Mouse (Mus musculus) spleen, adult 12 weeks (tissue): ENCODE results near the gene Plcb4.
"Not testable (repeated sequence)": the region's sequence is repeated elsewhere in the genome, so short reads cannot be mapped to it uniquely, and the experiment has no call there.

Source experiments
- DNase-seq: peaks from one replicate; pipeline ENCODE4 v3.0.0; 2022; ENCODE audit warnings: low spot score

The Plcb4 gene

DNA sequence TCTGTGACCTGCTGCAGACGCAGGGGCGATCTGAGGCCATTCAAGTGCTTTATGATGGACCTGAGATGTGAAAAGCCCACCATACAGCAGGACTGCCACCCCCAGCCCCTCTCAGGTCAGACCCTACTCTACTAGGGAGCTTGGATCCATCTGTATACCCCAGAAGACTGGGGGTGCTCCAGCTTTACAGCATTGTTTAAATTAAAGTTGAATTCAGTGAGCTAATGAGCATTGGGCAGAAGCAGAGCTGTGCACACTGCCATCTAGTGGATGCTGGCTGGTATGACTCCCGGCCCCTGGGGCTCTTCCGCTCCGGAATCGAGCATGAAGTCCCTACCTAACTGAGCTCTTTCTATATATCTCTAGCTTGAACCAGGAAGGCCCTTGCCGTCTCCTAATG is 298.9 kb downstream of the Plcb4 start:
- peak; percentile 8 for DNase-seq

DNA sequence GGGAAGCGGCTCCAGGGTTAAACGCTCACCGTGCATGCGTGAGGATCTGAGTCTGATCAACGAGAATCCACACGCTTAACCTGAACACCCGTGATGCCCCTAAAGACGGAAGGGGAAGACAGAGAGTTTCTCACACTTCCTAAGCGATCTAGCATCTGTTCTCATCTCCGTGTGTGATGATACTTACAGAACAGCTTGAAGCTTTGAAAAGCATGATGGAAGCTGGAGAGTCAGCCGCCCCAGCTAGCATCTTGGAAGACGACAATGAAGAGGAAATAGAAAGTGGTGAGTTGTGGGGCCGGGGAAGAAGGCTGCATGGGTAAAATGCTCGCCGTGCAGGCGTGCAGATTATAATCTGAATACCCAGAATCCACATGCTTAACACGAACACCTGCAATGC is 299.6 kb downstream of the Plcb4 start:
- DNase-seq, result no peak

DNA sequence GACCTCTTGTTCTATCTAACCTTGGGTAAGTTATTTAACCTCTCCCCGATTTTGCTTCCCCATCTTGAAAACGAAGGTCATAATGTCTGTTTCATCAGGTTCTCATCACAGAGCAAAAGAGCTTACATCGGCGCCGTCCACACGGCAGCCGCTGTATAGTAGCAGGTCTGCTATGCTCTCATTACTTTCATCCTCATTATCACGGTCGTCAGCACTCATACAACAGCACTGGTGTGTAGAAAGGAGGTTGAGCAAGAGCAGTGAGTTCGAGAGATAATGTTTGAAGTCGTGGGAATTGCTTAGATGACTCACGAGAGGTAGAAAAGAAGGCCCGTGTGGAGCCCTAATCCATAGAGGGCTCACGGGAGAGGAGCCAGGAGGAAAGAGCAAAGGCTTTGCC is 304.3 kb downstream of the Plcb4 start:
- no peak for DNase-seq

DNA sequence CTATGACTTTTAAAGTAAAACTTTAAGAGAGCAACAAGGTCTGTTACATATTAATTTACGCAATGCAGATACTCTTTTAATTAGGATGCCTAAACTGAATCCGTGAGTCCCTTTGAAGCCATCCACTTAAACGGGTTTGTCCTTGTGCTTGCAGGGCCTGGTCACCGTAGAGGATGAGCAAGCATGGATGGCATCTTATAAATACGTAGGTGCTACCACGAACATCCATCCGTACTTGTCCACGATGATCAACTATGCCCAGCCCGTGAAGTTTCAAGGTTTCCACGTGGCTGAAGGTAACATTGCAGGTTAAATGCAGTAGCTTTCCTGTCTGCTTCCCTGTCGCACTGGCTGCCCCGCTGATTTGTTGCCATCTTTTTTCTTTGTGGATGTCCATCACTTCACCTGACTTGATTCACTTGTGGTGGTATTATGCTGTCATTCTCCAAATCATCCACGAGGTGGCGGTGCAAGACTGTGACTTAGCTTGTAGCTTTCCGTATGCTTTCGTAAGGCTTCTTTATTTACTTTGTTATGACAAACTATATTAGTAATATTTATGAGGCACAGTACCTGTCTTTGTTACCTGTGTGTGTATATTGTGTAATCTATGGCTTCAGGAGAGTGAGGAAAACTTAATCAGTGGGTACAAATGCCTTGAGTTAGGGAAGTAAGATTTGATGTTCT is 308.2 kb downstream of the Plcb4 start:
- DNase-seq, result no peak

DNA sequence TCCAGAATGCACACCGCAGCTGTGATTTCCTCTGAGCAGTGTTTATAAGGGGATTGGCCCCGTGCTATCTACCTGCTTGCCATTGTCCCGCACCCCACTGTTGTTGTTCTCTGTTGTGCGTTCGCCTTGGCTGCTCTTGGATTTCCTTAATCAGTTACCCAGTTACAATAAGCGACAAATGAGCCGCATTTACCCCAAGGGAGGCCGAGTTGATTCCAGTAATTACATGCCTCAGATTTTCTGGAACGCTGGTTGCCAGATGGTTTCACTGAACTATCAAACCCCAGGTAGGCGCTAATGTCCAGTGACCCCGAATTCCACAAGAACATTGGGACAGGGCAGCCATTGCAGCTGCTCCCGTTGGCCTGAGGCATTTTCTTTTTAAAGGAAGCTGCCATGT is 309.3 kb downstream of the Plcb4 start:
- DNase-seq, result no peak

DNA sequence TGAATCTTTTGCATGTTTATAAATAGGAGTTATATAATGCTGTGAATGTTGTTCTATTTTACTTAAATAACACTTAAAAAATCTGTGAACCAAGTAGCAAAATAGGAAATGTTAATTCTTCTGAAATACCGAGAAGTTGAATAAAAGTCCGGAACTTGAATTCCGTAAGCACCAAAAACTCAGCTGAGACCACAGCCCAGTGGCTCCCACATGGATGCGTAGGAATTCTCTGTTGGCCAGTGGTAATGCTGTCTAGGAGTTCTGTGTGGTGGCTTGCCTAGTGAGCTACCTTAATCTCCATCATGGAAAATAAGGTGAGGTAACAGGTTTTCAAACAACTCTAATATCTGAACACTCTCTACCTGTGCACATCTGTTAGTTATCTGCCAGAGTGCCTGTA is 312.1 kb downstream of the Plcb4 start:
- no peak for DNase-seq

DNA sequence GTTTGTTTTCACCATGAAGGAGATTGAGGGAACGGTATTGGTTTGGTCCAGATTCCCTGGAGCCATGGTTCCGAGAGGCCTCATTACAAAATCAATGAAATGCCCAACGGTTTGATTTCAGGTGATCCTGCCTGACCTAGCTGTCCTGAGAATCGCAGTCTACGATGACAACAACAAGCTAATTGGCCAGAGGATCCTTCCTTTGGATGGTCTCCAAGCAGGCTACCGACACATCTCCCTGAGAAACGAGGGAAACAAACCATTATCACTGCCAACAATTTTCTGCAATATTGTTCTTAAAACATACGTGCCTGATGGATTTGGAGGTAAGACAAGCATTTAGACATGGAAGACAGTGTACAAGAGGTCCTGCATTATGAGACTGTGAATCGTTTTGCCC is 317.2 kb downstream of the Plcb4 start:
- no peak for DNase-seq

DNA sequence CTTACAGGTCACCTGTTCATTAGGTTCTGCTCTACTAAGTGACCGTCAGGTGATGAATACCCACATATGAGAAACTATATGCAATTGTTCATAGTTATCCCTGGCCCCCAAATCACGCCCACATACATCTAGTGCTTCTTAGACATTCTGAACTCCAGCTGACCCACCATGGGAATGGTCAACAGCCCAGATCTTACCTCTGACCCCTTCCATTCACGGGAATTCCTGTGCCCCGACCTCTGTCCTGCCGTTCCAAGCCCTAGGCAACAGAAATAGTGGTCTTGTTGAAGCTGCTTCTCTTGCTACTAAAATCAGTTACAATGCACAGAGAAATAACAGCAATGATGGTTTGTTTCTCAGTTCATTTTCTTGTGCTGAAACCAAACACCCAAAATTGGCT is 320.0 kb downstream of the Plcb4 start:
- DNase-seq, result no peak

DNA sequence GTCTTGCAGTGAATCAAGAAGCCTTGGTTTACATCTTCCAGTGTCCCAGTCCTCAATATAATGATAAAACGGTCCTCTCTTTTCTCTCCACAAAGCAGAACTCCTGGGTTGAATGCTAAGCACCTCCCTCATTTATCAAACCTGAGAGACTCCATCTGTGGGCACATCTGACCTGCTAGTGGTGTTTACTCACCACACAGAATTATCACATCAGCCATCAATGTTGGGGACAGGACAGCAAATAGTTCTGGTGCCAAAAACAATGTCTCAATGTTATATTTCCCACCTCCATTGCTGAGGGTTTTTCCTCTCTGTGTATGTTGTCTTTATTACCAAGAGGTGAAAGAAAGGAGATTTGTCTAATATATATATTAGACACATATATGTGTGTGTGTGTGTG is 321.6 kb downstream of the Plcb4 start:
- DNase-seq, result no peak

DNA sequence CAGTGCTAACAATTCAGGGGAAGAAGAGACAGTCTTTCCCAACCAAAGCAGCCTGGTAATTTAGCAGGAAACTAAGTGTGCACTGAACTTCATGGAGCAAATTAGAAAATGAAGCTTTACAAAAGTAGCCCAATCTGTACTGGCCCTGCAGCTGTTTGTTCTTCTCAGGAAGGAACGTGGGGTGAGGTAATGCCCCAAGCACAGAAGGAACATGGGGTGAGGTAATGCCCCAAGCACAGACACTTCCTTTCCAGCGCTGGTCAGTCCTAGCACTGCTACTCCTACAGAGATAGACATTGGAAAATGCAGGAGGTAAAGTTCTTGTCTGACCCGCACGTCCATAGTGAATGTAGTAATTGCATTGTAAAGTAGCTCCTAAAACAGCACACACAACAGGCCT is 325.2 kb downstream of the Plcb4 start:
- no peak for DNase-seq

DNA sequence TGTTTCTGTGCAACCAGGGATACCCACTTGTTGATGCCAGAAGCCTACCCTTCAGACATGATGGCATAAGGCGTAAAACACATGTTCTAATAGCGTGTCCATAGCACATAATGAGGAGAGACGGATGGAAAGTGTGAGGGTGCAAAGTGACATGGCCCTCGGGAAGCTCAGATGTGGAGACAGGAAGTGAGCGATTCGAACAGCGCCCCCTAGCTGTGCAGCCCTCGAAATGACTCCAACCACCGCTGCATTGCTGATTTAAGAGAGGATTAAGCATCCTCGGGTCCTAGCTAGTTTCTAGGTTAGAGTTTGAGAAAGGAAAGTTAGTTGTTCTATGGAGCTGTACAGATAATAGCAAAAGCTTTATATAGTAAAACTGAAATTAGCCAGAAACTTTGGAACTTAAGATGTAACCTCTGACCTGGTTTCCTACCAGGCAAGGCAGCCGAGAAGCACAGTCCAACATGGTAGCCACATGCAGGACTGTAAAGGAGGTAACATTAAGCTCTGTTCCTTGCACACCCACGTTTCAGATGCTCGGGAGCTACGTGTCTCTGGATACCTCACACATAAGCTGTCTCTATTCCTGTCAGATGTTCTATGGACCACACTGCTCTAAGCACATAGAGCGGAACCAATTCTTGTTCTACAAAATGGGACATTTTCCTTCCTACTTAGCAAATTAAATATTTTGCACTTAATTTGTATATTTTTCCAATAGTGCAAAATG is 326.9 kb downstream of the Plcb4 start:
- no peak for DNase-seq

DNA sequence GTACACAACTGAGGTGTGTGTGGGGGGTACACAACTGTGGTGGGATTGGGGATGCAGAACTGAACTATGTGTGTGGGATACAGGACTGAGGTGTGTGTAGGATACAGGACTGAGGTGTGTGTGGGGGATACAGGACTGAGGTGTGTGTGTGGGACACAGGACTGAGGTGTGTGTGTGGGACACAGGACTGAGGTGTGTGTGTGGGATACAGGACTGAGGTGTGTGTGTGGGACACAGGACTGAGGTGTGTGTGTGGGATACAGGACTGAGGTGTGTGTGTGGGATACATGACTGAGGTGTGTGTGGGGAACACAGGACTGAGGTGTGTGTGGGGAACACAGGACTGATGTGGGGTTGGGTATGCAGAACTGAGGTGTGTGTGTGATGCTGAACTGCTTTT is 329.7 kb downstream of the Plcb4 start:
- DNase-seq, result not testable (repeated sequence)

DNA sequence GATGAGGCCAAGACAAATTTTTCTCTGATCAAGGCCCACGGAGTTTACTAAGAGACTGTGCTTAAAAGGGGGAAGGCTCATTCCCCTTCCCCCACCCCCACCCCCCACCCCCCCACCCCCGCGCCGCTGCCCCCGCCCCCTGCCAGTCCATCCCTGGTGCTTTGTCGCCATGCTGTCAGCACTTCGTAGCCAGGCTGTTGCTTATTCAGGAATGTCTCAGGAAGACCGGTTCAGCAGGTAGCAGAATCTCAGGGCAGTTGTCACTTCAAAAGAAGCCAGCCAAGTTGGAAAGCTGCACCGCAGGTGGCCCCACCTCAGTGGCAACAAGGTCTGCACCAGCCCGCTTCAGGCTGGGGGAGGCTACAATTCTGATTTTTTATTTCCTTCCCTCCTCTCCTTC is 331.9 kb downstream of the Plcb4 start:
- DNase-seq, result not testable (repeated sequence)

DNA sequence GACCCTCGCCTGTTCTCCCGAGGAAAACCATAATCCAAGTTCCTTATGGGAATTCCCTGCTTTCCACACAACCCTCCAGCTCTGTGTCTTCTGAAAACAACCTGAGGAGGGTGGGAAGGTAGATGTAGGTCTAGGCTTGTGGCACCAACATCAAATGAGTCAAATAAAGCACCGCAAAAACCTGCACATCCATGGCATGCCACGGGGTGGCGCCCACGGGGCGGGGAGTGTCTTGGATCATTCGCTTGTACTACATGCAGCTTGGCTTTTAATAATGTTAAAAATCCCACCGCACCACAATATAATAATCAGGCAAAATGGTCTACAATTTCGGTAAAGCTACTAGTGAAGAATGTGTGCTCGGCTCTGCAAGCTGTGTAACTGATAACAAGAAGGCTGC is 334.5 kb downstream of the Plcb4 start:
- DNase-seq, result no peak

DNA sequence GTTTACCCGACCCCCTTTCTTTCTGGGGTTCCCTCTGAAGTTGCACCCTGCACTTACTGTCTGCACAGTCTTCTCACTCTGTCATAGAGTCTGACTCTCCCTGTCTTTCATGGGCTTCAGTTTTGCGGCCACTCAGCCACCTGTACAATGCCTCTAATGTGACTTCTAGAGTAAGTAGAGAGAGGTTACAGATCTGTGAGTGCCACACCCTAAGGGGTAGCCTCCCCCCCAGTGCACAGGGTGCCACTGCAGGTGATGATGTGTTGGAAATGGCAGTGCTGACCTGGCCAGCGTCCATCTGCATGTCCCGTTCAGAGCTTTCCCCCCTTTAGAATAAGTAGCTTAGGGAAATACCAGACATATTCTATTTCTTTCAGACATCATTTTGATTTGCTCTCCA is 336.4 kb downstream of the Plcb4 start:
- no peak for DNase-seq

DNA sequence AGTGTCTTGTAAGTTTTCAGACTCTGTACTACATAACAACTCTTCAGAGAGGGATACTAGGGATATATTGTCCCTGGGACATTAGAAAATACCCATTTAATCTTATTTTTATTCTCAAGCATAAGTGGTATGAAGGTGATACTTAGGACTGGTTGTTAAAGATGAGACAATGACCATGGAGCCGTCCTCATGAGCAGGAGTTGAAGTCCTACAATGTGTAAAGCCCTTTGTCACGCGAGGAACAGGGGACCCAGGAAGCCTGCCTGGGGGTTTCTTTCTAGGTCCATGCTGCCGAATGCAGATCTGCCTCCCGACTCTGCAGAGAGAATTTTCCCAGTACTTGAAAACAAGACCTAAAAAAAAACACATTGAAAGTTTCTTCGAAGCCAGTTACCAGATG is 338.1 kb downstream of the Plcb4 start:
- no peak for DNase-seq

DNA sequence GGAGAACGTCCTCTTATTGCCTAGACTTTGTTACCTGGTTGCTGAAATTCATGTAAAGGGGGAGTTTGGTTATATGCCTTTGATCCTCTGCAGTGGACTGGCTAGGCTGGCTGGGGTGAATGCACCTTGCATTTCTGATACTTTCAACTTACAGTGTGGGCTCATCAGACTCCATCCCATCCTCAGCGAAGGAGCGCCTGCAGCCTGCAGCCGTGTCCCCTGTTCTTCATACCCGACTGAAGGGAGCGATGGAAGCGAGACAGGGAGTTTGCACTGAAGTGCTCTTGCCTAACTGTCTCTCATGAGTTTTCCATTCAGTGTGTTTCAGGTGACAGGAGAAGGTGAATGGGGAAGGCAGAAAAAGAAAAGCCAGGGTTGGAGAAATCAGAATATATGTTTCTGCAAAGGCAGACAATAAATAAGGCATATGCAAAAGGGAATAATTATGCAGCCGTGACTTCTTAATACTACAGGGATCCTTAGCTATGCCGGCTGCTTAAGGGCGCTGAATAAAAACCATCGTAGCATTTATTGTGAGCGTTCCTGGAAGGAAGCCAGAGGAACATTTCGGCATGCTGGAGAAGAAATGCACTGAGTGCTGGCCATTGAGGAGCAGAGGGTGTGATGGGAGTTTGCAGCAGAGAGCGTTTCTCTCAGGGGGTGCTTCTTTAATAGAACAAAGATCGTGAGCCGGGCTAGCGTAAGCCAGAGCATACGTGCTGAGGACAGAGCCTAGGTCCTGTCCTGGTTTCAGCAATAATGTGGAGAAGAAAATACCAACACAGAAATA is 338.7 kb downstream of the Plcb4 start:
- no peak for DNase-seq

DNA sequence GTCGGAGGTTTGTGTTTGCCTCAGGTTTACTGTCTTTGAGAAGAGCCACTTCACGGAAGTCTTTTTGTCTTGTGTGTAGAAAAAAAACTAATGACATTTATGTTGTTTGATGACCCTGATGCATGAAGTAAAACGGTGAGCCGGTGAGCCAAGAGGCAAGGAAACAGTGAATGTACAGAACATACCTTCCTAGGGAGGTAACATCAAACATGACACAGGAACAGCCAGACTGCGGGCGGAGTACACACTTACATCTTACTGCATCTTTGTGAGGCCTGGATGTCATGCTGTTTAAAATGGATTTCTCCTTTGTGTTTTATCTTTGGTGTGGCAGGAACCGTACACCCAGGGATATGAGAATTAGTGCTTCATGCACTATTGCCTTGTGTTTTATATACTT is 340.1 kb downstream of the Plcb4 start:
- no peak for DNase-seq

DNA sequence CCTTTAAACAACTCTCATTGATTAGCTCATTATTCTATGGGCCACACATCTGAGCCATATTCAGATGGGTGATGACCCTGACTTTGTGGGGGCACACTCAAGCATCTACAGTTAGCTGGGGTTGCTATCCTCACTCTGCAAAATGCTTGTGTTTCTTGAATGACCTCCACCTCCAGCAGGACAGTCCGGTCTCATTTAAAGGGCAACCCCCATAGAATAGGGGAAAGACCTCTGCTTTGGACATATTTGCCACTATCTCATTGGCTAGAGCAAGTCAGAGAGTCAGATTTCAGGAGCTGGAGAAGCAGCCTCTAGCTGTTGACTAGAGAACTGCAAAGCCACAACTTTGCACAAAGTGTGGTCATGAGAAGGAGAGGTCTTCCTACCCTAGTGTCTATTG is 340.6 kb downstream of the Plcb4 start:
- DNase-seq, result no peak

DNA sequence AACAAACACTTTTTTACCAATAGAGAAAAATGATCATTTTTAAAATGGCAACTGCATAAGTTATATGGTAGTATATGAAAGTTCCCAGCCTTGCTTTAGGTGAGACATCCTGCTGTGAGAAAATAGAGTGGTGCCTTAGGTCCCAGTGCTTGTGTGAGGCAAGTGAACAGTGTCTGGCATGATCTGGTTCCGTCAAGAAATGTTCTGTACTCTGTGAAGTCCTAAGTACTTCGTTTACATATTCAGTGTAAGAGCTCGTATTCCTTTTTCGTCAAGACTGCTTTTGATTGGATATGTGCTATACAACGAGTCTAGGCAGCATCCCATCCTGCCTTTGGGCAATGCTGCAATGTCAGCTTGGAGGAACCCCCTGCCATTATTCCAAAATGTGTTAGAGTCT is 342.1 kb downstream of the Plcb4 start:
- DNase-seq, result no peak

DNA sequence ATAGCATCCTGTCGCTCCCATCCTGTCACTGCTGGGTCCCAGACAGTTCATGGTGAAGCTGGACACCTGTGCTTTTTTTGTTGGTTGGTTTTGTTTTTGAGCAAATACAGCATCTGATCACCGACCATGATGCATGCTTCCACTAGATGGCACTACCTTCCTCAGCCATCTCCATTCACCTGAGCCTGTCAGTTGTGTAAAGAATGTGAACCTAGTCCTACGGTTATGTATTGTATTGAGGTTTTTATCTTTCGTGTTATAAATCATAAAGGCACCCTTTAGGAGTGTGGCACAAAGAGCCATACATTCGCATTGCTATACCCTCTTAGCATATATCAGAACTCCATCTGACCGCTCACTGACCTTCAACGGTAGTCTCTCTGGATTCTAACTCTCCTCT is 343.3 kb downstream of the Plcb4 start:
- no peak for DNase-seq

DNA sequence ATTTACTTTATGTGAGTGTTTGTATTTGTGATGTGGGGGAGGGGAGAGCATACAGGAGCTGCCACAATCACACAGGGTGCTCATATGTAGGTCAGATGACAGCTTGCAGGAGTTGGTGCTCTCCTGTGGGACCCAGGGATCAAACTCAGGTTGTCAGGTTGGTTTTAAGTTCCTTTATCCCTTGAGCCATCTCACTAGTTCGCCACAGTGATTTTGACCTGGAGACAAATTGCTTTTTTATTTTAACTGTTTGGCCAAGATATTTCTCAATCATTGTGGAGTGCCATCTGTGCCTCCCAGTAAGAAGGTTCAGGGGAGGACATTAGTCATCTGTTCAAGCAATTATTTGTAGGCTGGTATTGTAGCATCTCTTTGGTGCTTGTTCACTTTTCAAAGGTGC is 345.0 kb downstream of the Plcb4 start:
- DNase-seq, result no peak

DNA sequence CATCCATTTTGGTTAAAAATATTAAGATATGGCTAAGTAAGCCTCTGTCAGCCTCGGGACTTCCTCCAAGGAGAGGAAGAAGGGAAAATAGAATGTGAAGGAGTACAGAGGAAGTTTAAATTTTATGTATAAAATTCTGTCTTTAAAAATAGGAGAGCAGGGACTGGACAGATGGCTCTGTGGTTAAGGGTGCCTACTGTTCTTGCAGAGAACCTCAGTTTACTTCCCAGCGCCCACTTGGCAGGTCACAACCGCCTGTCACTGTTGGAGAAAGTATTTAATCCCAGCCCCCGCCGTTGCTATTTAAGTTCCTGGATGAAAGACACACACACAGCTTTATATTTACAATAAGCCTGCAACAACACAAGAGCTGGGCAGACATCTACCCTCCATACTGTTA is 347.5 kb downstream of the Plcb4 start:
- no peak for DNase-seq
